Mouse (Mus musculus) 416B (cell line): ENCODE results near the gene Cdc25a.

Experiments
- DNase-seq: peaks from one replicate; pipeline ENCODE4 v3.0.0; 2011; ENCODE audit warnings: low read depth

Cdc25a gene

DNA sequence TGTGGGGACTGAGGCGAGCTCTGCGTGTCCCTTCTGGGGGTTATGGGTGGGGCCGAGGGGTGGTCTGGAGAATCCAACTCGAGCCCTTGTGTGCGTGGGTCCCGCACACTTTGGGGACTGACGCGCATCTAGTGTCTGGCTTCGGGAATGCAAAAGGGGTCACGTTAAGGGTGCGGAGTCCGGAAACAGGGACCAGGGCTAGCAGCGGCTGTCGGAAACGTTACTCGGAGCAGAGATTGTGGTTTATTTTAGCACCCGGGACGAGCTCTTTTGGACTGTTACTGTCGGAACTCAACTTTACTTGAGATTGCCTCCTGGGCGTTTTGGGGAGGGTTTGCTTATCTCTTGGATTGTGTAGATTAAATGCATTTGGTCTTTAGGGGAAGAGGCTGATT, 57.0 kb downstream of the Cdc25a start:
- no peak for DNase-seq

DNA sequence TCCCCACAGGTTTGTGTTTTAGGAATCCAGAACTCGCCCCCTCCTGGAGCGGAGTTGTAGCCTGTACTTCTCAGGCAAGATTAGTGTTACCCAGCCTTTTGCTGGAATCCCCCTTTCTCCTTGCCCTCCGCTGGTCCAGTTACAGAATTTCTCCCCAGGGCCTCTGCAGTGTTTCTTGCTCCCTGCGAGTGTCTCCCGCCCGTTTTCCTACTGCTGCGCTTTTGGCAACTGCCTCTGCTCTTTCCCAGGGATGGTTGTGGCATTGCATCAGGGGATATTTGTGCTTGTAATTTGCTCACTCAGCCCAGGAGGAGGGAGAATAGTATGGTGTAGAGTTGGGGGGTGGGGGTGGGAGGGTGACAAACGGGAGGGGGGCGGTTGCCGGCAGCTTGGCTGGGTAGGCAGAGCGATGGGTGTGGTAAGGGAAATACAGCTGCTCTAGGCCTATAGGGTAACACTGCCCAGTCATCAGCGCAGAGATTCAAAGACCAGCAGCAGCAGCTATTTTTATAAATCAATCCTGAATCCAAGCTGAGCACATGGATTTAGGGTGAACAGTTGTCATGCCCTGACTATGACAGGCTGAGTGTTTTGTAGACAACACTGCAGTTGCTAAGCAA, 57.5 kb downstream of the Cdc25a start:
- DNase-seq, result peak; percentile 48

DNA sequence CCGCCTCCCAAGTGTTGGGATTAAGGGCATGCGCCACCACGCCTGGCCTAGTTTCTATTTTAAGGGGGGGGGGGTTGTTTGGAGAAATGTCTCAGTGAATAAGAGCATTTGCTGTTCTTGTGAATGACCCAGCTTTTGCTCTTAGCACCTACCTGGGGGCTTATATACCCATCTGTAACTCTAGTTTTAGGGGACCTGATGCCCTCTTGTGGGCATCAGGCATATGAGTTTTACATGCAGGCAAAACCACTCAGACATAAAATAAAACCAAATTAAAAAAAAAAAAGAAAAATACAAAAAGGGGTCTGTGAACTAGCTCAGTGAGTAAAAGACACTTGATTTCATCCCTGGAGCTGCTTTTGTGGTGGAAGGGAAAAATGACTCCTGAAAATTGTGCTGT, 64.0 kb downstream of the Cdc25a start:
- peak; percentile 54 for DNase-seq

DNA sequence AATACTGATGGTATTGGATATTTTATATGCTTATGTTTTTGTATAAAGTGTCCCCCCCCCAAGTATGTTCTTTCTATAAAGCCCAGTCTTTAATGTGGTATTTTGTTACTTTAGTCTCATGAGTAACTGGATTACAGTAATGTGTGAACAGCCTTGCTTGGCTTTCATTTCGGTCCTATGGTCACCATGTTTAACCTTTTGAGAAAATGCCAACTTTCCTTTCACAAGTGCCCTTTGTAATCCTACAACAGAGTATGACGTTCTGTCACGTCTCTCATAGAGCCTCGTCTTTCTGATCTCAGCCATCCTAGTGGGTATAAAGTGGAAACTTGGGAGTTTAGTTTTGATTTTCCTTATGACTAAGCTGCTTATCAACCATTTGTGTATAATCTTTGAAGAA, 67.4 kb downstream of the Cdc25a start:
- DNase-seq, result no peak
